Mouse (Mus musculus): ENCODE results near the gene Ncoa3. TPM values are rescaled to one million over a fixed set of nuclear protein-coding genes. Genes with fewer than 3 reads are reported as not detected.

The Ncoa3 gene
- polyA plus RNA-seq, 1 experiment from 2014 or later = 17.4 TPM

DNA sequence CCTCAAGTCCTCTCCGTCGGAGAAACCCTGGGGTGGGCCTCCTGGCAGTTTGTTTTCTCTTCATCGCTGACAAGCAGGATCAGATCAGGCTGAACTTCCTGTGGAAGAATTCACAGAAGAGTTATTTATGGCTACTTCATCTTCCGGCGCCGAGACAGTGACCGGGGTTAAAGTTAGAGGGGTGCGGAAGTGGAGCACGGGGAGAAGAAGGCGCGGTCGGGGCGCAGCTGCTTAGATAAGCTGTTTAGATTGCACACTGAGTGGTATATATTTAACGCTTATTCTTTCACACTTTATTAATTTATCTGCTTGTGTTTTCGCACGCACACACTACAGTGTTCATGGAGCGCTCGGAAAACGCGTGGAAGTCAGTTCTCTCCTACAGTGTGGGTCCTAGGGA is 37.6 kb upstream of the Ncoa3 start:
- ATAC-seq (replicated peaks; ENCODE audit: low FRiP score) = no peak
- no peak overlapping the region for H3K27ac ChIP-seq (ENCODE audit: low read depth, low read length)
- WGBS = 84% methylated on average over 20 of the region's 20 CpGs

DNA sequence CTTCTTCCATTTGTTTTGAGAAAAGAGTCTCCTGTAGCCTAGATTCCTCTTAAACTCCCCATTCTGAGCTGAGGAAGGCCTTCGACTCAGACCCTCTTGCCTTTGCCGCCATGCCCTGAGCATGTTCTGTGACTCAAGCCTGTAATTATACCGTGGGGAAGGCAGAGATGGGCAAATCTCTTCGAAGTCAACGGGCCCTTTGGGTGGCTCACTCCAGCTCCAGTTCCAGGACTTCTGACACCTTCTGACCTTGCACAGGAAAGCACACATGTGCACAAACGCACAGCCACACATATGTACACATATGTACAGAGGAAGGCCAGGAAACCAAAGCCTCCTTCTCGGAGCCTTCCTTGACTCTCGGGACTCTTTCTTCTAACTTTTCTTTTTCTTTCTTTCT is 37.0 kb upstream of the Ncoa3 start:
- Histone ChIP-seq H3K4me1 (replicated peaks; ENCODE audit: control insufficient read depth, insufficient read depth, low read length) (peaks cover 4% of the 10 kb centered on the region; the same call in 1 of the 2 replicates), H3K4me2 (ENCODE audit: low read depth, low read length, severe bottlenecking) (no peak overlapping the region), H3K27ac (ENCODE audit: low read depth, low read length) (no peak overlapping the region), H3K27me3 (ENCODE audit: control insufficient read depth, insufficient read depth, low read length) (no peaks in the 10 kb centered on the region), H3K9me3 (ENCODE audit: control insufficient read depth, low read length) (no peaks in the 10 kb centered on the region), H3K36me3 (ENCODE audit: control insufficient read depth, insufficient read depth, low read length) (no peaks in the 10 kb centered on the region), H3K9ac (ENCODE audit: low read length) (no peak overlapping the region), H3K4me3 (ENCODE audit: low read depth, low read length) (no peak overlapping the region)
- ATAC-seq (replicated peaks; ENCODE audit: low FRiP score) (no peak), DNase-seq (ENCODE audit: low spot score) (no peak)
- WGBS = 85% methylated on average over 8 of the region's 8 CpGs

More for the DNA sequence above, 37.6 kb upstream of the Ncoa3 start:
- peaks cover 4% of the 10 kb centered on the region; the same call in 1 of the 2 replicates for H3K4me1 ChIP-seq (replicated peaks; ENCODE audit: control insufficient read depth, insufficient read depth, low read length)
- no peak overlapping the region for H3K4me2 ChIP-seq (ENCODE audit: low read depth, low read length, severe bottlenecking)
- no peak overlapping the region for H3K4me3 ChIP-seq (ENCODE audit: low read depth, low read length)
- no peaks in the 10 kb centered on the region for H3K27me3 ChIP-seq (ENCODE audit: control insufficient read depth, insufficient read depth, low read length)
- H3K9me3 ChIP-seq (ENCODE audit: control insufficient read depth, low read length) = no peaks in the 10 kb centered on the region
- no peaks in the 10 kb centered on the region for H3K36me3 ChIP-seq (ENCODE audit: control insufficient read depth, insufficient read depth, low read length)
- no peak for DNase-seq (ENCODE audit: low spot score)
- H3K9ac ChIP-seq (ENCODE audit: low read length) = no peak overlapping the region

DNA sequence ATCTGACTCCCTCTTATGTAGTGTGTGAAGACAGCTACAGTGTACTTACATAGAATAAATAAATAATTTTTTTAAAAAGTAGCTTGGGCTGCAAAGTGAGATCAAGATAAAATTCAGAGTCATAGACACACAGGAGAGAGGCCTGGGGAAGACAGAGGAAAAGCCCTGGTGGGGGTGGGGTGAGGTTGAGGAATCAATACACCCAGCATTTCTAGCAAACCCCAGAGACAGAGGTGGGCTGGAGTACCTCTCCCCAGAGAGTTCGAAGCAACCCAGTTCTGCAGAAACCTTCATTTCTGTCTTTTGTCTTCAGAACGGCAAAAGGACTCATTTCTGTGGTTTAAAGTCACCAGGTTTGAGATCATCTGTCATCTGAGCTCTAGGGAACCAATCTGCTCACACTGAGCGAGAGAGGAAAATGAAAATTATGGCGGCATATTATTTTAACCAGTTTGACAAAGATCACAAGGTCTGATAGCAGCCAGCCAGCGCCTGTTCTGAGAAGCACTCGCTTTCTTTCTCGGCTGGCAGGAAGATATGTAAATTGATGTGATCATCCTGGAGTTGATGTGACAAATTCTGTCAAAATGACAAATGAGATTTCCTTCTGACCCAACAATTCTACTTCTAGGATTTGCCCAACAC is 36.2 kb upstream of the Ncoa3 start:
- no peaks in the 10 kb centered on the region for H3K9me3 ChIP-seq (ENCODE audit: control insufficient read depth, low read length)
- H3K9ac ChIP-seq (ENCODE audit: low read length) = no peak overlapping the region
- no peak overlapping the region for H3K27ac ChIP-seq (ENCODE audit: low read depth, low read length)
- H3K27me3 ChIP-seq (ENCODE audit: control insufficient read depth, insufficient read depth, low read length) = no peaks in the 10 kb centered on the region
- ATAC-seq (replicated peaks; ENCODE audit: low FRiP score) (no peak), DNase-seq (ENCODE audit: low spot score) (no peak)
- peaks cover 4% of the 10 kb centered on the region; the same call in 1 of the 2 replicates for H3K4me1 ChIP-seq (replicated peaks; ENCODE audit: control insufficient read depth, insufficient read depth, low read length)
- WGBS = 83% methylated on average over 7 of the region's 7 CpGs
- no peak overlapping the region for H3K4me3 ChIP-seq (ENCODE audit: low read depth, low read length)
- H3K4me2 ChIP-seq (ENCODE audit: low read depth, low read length, severe bottlenecking) = no peak overlapping the region
- no peaks in the 10 kb centered on the region for H3K36me3 ChIP-seq (ENCODE audit: control insufficient read depth, insufficient read depth, low read length)

DNA sequence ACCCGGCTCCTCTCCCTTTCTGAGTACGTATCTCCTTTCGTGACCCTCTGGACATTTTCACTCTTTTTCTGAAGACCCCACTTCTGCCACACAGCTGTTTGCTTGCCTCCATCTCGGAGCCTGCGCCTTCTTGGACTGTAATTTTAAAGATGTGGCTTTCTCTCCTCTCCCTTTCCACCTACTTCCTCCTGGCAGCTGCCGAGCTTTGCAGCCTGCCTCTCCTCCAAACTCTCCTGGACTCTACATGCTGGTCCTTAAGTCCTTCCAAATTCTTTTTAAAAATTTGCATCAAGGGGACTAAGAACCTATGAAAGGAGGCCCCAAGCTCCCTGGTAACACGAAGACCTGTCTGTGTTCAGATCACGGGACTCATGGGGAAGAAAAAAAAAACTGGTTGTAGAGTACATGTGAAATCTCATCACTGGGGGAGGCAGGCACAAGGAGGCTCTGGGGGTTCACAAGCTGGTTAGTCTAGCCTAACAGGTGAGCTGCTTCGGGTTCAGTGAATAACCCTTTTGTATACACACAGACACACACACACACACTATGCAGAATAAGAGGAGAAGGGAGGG is 35.1 kb upstream of the Ncoa3 start:
- peaks cover 4% of the 10 kb centered on the region; the same call in 1 of the 2 replicates for H3K4me1 ChIP-seq (replicated peaks; ENCODE audit: control insufficient read depth, insufficient read depth, low read length)
- H3K9ac ChIP-seq (ENCODE audit: low read length) = no peak overlapping the region
- DNase-seq (ENCODE audit: low spot score) = no peak
- no peaks in the 10 kb centered on the region for H3K36me3 ChIP-seq (ENCODE audit: control insufficient read depth, insufficient read depth, low read length)
- no peak overlapping the region for H3K27ac ChIP-seq (ENCODE audit: low read depth, low read length)
- H3K4me3 ChIP-seq (ENCODE audit: low read depth, low read length) = no peak overlapping the region
- ATAC-seq (replicated peaks; ENCODE audit: low FRiP score) = no peak
- no peaks in the 10 kb centered on the region for H3K9me3 ChIP-seq (ENCODE audit: control insufficient read depth, low read length)
- 76% methylated on average over 9 of the region's 9 CpGs for WGBS
- H3K27me3 ChIP-seq (ENCODE audit: control insufficient read depth, insufficient read depth, low read length) = no peaks in the 10 kb centered on the region
- no peak overlapping the region for H3K4me2 ChIP-seq (ENCODE audit: low read depth, low read length, severe bottlenecking)

DNA sequence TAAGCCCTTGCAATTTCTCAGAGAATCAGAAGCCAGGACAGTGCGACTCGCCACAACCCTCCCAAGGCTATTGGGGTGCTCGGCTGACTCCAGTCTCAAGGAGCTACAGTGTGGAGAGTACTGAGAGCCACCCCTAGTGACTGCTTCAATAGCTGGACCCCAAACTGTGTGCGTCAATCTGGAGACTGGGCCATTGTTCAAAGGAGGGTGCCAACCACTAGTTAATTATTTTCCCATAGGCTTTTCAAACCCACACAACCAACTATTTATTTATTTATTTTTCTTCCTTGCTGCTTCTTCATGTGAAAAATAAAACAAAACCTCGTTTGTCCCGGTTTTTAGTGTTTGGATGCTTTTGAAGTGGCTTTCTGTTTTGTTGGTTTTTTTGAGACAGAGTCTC is 33.9 kb upstream of the Ncoa3 start:
- Histone ChIP-seq H3K27me3 (ENCODE audit: control insufficient read depth, insufficient read depth, low read length) (no peaks in the 10 kb centered on the region), H3K9me3 (ENCODE audit: control insufficient read depth, low read length) (no peaks in the 10 kb centered on the region), H3K4me2 (ENCODE audit: low read depth, low read length, severe bottlenecking) (no peak overlapping the region), H3K27ac (ENCODE audit: low read depth, low read length) (no peak overlapping the region), H3K4me3 (ENCODE audit: low read depth, low read length) (no peak overlapping the region), H3K36me3 (ENCODE audit: control insufficient read depth, insufficient read depth, low read length) (no peaks in the 10 kb centered on the region), H3K4me1 (replicated peaks; ENCODE audit: control insufficient read depth, insufficient read depth, low read length) (no peaks in the 10 kb centered on the region), H3K9ac (ENCODE audit: low read length) (no peak overlapping the region)
- 68% methylated on average over 6 of the region's 6 CpGs for WGBS
- ATAC-seq (replicated peaks; ENCODE audit: low FRiP score) (no peak), DNase-seq (ENCODE audit: low spot score) (no peak)

DNA sequence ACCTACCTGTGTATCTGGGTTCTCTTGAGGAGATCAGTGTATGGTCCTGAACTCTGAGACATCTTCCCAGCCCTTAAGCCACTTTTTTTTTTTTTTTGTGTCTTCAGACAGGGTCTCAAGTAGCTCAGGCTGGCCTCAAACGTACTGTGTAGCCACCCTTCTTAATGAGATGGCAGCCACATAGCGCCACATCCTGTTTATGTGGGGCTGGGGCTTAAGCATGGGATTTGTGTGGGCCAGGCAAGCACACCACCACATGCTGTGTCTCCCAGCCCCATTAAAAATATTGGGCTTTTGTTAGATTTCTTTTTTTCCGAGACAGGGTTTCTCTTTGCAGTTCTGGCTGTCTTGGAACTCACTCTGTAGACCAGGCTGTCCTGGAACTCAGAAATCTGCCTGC is 31.7 kb upstream of the Ncoa3 start:
- Histone ChIP-seq H3K36me3 (ENCODE audit: control insufficient read depth, insufficient read depth, low read length) (no peaks in the 10 kb centered on the region), H3K4me3 (ENCODE audit: low read depth, low read length) (no peak overlapping the region), H3K4me2 (ENCODE audit: low read depth, low read length, severe bottlenecking) (no peak overlapping the region), H3K9me3 (ENCODE audit: control insufficient read depth, low read length) (no peaks in the 10 kb centered on the region), H3K27ac (ENCODE audit: low read depth, low read length) (no peak overlapping the region), H3K9ac (ENCODE audit: low read length) (no peak overlapping the region), H3K27me3 (ENCODE audit: control insufficient read depth, insufficient read depth, low read length) (no peaks in the 10 kb centered on the region), H3K4me1 (replicated peaks; ENCODE audit: control insufficient read depth, insufficient read depth, low read length) (no peaks in the 10 kb centered on the region)
- ATAC-seq (replicated peaks; ENCODE audit: low FRiP score) (no peak), DNase-seq (ENCODE audit: low spot score) (no peak)
- 73% methylated on average over 3 of the region's 3 CpGs for WGBS

DNA sequence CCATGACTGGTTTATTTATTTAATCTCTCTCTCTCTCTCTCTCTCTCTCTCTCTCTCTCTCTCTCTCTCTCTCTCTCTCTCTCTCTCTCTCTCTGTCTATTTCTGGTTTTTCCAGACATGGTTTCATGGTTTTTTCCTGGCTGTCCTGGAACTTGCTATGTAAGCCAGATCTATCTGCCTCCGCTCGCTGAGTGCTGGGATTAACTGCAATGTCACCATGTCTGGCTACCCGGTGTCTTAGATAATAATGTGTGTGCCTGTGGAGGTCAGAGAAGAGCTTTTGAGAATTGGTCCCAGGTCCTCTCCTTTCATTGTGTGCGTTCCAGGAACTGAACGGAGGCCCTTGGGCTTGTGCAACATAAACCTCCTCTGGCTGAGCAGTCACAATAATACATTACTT is 29.6 kb upstream of the Ncoa3 start:
- no peak overlapping the region for H3K27ac ChIP-seq (ENCODE audit: low read depth, low read length)
- no peak overlapping the region for H3K4me3 ChIP-seq (ENCODE audit: low read depth, low read length)
- ATAC-seq (replicated peaks; ENCODE audit: low FRiP score) (no peak), DNase-seq (ENCODE audit: low spot score) (no peak)
- H3K9ac ChIP-seq (ENCODE audit: low read length) = no peak overlapping the region
- H3K27me3 ChIP-seq (ENCODE audit: control insufficient read depth, insufficient read depth, low read length) = no peaks in the 10 kb centered on the region
- H3K9me3 ChIP-seq (ENCODE audit: control insufficient read depth, low read length) = no peaks in the 10 kb centered on the region
- WGBS = 89% methylated on average over 5 of the region's 5 CpGs
- no peak overlapping the region for H3K4me2 ChIP-seq (ENCODE audit: low read depth, low read length, severe bottlenecking)
- 0 out of 2 replicates have a peak, but pooled peaks cover 2% of the 10 kb centered on the region for H3K4me1 ChIP-seq (replicated peaks; ENCODE audit: control insufficient read depth, insufficient read depth, low read length)
- H3K36me3 ChIP-seq (ENCODE audit: control insufficient read depth, insufficient read depth, low read length) = no peaks in the 10 kb centered on the region

DNA sequence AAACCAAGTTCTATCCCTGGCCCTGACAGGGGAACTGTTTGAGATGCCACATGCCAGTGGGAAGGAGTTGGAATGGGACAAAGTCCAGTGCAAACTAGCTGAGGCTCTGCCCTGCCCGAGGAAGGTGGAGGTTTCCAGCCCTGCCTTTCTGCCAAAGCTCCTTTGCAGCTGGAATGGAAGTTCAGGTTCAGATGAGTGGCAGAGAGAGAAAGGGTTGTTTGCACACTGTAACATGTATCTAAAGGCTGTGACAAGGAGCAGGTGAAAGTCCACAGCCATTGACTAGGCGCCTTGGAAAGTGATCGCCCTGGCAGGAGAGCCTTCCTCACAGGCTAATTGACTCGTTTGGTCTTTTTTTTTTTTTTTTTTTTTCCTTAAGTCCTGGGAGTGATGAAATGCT is 28.3 kb upstream of the Ncoa3 start:
- DNase-seq (ENCODE audit: low spot score) = no peak
- no peak for ATAC-seq (replicated peaks; ENCODE audit: low FRiP score)
- Histone ChIP-seq H3K9me3 (ENCODE audit: control insufficient read depth, low read length) (no peaks in the 10 kb centered on the region), H3K4me2 (ENCODE audit: low read depth, low read length, severe bottlenecking) (no peak overlapping the region), H3K4me1 (replicated peaks; ENCODE audit: control insufficient read depth, insufficient read depth, low read length) (peaks cover 8% of the 10 kb centered on the region; the same call in 1 of the 2 replicates), H3K27me3 (ENCODE audit: control insufficient read depth, insufficient read depth, low read length) (no peaks in the 10 kb centered on the region), H3K4me3 (ENCODE audit: low read depth, low read length) (no peak overlapping the region), H3K36me3 (ENCODE audit: control insufficient read depth, insufficient read depth, low read length) (no peaks in the 10 kb centered on the region), H3K9ac (ENCODE audit: low read length) (no peak overlapping the region), H3K27ac (ENCODE audit: low read depth, low read length) (no peak overlapping the region)
- 32% methylated on average over 4 of the region's 4 CpGs for WGBS

DNA sequence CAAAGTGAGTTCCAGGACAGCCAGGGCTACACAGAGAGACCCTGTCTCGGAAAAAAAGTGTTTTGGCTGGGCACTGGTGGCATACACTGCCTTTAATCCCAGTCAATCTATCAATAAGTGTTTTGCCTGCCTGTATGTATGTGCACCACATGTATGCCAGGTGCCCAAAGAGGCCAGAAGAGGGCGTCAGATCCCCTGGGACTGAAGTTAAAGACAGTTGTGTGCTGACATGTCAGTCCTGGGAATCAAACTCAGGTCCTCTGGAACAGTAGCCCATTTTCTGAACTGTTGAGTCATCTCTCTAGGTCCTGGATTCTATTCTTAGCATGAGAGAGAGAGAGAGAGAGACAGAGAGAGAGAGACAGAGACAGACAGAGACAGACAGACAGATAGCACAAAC is 25.4 kb upstream of the Ncoa3 start:
- no peak overlapping the region for H3K4me3 ChIP-seq (ENCODE audit: low read depth, low read length)
- WGBS = 82% methylated on average over 2 of the region's 2 CpGs

More for the DNA sequence above, 25.4 kb upstream of the Ncoa3 start:
- H3K9me3 ChIP-seq (ENCODE audit: control insufficient read depth, low read length) = no peaks in the 10 kb centered on the region
- H3K27ac ChIP-seq (ENCODE audit: low read depth, low read length) = peak overlapping the region; percentile 69
- H3K4me2 ChIP-seq (ENCODE audit: low read depth, low read length, severe bottlenecking) = no peak overlapping the region
- peaks cover 8% of the 10 kb centered on the region; the same call in 1 of the 2 replicates for H3K4me1 ChIP-seq (replicated peaks; ENCODE audit: control insufficient read depth, insufficient read depth, low read length)
- no peaks in the 10 kb centered on the region for H3K36me3 ChIP-seq (ENCODE audit: control insufficient read depth, insufficient read depth, low read length)
- no peaks in the 10 kb centered on the region for H3K27me3 ChIP-seq (ENCODE audit: control insufficient read depth, insufficient read depth, low read length)
- ATAC-seq (replicated peaks; ENCODE audit: low FRiP score) (no peak), DNase-seq (ENCODE audit: low spot score) (no peak)
- no peak overlapping the region for H3K9ac ChIP-seq (ENCODE audit: low read length)
